Mouse (Mus musculus) gastrocnemius, adult 18-20 months (tissue): ENCODE measurements around the gene Fam20b. TPM values are rescaled to one million over a fixed set of nuclear protein-coding genes. Genes with fewer than 3 reads are reported as not detected.

Experiments used
- DNase-seq: peaks from one replicate; pipeline ENCODE4 v3.0.0; 2021; ENCODE audit warnings: low spot score
- long read RNA-seq, 2 experiments: library from polyadenylated mRNA; stranded (forward); transcript quantifications; one replicate each; pipeline ENCODE4 v2.0.0; 2021
- total RNA-seq, 2 experiments: library from RNA; stranded (reverse); gene quantifications; 2 replicates each; pipeline ENCODE4 v1.2.3; 2021

Fam20b gene
- 10 to 100 TPM; 30.4 to 37.9 TPM for total RNA-seq
- long read RNA-seq, experiment 1, full-length matches to known transcripts, result 25 of 41 reads
- long read RNA-seq, experiment 1, partial matches to known transcripts, result 13 of 41 reads
- long read RNA-seq, experiment 1, other reads (novel, unspliced or antisense), result 3 of 41 reads
- long read RNA-seq, experiment 2, full-length matches to known transcripts, result 16 of 21 reads
- long read RNA-seq, experiment 2, partial matches to known transcripts, result 2 of 21 reads
- long read RNA-seq, experiment 2, other reads (novel, unspliced or antisense), result 3 of 21 reads

GRCm38 (mm10) chr1:156718950-156719805 is at the start of gene Fam20b:
Gene Fam20b, minus strand, starts transcription at chr1:156719086.
- peak; percentile 96 for DNase-seq

GRCm38 (mm10) chr1:156765311-156765710 is 46.4 kb upstream of the Fam20b start:
- no peak for DNase-seq

- no peak for DNase-seq
Observed at GRCm38 (mm10) chr1:156764584-156764983, 45.7 kb upstream of the Fam20b start.

- DNase-seq, result peak; percentile 57
Observed at GRCm38 (mm10) chr1:156763280-156763679, 44.4 kb upstream of the Fam20b start.

GRCm38 (mm10) chr1:156761430-156761801 is 42.5 kb upstream of the Fam20b start:
- DNase-seq, result no peak

- DNase-seq, result no peak
Observed at GRCm38 (mm10) chr1:156760549-156761429, 41.9 kb upstream of the Fam20b start.

- DNase-seq, result no peak
Observed at GRCm38 (mm10) chr1:156758326-156758725, 39.4 kb upstream of the Fam20b start.

- peak; percentile 49 for DNase-seq
Observed at GRCm38 (mm10) chr1:156754608-156755413, 35.9 kb upstream of the Fam20b start.

GRCm38 (mm10) chr1:156752990-156753389 is 34.1 kb upstream of the Fam20b start:
- no peak for DNase-seq

- DNase-seq, result peak; percentile 79
Observed at GRCm38 (mm10) chr1:156752020-156752724, 33.3 kb upstream of the Fam20b start.

- DNase-seq, result no peak
Observed at GRCm38 (mm10) chr1:156750261-156750660, 31.4 kb upstream of the Fam20b start.

- DNase-seq, result no peak
Observed at GRCm38 (mm10) chr1:156749136-156749535, 30.2 kb upstream of the Fam20b start.

GRCm38 (mm10) chr1:156748435-156749005 is 29.6 kb upstream of the Fam20b start:
- DNase-seq, result no peak

GRCm38 (mm10) chr1:156745188-156745810 is 26.4 kb upstream of the Fam20b start:
- DNase-seq, result no peak

- peak; percentile 71 for DNase-seq
Observed at GRCm38 (mm10) chr1:156741482-156742411, 22.9 kb upstream of the Fam20b start.

GRCm38 (mm10) chr1:156735788-156736187 is 16.9 kb upstream of the Fam20b start:
- DNase-seq, result no peak

GRCm38 (mm10) chr1:156734019-156734418 is 15.1 kb upstream of the Fam20b start:
- no peak for DNase-seq

- peak; percentile 71 for DNase-seq
Observed at GRCm38 (mm10) chr1:156733559-156733958, 14.7 kb upstream of the Fam20b start.
